Mouse (Mus musculus) layer of hippocampus, postnatal 25 days (tissue): ENCODE data around the gene Gm49721. TPM values are rescaled to one million over a fixed set of nuclear protein-coding genes. Genes with fewer than 3 reads are reported as not detected.
"Not testable (repeated sequence)": the region's sequence is repeated elsewhere in the genome, so short reads cannot be mapped to it uniquely, and the experiment has no call there.

Experiments used
- DNase-seq, 2 experiments: peaks; one replicate each; pipeline ENCODE4 v3.0.0; 2022; ENCODE audit warnings: mixed read lengths in 2 of 2, low spot score in 1 of 2; ENCODE audit errors: extremely low spot score in 1 of 2
- total RNA-seq, 2 experiments: library from RNA; stranded (reverse); gene quantifications; 2 replicates each; pipeline ENCODE4 v1.2.3; 2021

Gene Gm49721
- total RNA-seq, 2 experiments from 2014 or later, result not detected

DNA sequence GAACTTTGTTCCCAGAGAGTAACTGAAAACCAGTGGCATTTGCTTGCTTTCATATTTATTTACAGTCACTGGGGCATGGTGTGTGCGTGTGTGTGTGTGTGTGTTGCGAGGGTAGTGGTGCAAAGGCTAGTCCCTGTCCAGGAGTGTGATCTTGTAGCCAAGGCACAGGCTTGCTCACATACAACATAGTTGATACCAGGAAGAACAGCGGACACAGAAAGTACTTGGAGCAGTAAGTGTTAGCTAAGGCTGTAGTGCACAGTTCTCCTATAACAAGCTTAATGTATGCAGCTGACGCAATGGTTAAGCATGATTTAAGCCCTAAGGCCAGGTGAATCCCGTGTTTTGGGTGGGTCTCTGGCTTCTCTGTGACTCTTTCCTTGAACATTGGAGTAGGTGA, 676 bp downstream of the Gm49721 start:
- not testable (repeated sequence) for DNase-seq

DNA sequence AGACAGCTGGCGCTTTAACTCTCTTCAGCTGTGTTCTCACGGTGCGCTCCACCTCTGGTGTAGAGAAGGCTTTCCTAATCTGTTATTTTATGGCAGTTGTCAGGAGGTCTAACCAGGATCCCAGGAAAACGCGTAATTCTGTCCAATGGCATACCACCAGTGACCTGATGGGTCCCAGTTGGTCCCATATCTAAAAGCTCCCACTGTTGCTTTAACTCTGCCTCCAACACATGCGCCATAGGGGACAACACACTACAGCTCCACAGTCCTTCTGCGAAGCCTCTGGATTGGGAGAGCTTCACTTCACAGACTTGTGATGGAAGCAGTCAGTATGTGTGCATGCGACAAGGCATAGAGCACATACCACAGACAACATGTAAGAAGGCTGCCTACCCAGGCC, 1.4 kb downstream of the Gm49721 start:
- not testable (repeated sequence) for DNase-seq

DNA sequence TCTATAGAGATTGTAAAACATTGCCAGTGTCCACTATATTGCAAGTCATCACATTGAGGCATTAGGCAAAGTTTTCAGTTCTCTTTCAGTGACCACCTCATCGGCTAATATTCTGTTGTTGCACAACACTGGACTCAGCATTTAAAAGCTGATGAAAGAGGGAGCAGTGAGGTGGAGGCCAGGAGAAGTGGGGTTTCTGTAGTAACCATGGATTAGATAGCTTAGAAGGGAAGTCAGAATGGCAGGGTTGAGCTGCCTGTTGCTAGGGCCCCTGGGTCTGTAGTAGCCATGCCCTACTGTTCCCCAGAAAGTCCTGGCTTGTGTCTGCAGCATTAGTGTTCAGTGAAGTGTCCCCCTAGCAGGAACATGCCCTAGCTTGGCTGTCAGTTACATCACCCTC, 7.4 kb downstream of the Gm49721 start:
- DNase-seq, result not testable (repeated sequence)

DNA sequence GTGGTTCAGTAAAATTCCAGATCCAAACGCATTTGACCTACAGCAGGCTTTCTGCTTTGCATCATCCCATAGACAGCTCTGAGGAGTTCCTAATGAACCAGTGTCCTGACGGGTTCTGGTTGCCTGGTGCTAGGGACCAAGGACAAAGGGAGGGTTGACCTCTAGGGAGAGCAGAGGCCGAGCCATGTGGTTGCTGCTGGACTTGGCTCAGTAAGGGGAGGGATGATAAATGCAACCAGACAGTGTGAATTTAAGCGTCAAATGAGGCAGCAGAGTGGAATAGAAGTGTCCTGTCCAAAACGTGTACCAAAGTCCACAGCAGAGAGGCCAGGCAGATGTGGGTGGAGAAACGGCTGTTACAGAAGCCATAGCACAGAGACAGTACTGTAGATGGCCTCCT, 16.8 kb downstream of the Gm49721 start:
- DNase-seq, result not testable (repeated sequence)

DNA sequence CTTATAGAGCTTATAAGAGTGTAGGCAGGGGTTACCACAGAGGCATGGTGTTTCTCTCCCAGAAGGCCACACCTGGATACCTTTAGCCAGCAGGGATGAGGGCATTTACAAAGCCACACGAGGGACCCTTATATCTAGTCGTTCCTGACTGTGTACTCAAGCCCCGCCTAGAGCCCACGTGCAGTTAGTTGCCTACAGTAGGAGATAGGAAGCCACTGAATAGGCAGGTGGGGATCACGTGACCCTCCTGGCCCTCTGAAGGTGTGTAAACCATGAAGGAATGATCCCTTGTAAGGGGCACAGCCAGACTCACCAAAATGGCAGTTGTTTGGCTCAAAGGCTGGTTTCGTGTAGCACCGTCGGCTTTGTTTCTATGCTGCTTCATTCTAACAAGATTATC, 18.1 kb downstream of the Gm49721 start:
- DNase-seq, result not testable (repeated sequence)

DNA sequence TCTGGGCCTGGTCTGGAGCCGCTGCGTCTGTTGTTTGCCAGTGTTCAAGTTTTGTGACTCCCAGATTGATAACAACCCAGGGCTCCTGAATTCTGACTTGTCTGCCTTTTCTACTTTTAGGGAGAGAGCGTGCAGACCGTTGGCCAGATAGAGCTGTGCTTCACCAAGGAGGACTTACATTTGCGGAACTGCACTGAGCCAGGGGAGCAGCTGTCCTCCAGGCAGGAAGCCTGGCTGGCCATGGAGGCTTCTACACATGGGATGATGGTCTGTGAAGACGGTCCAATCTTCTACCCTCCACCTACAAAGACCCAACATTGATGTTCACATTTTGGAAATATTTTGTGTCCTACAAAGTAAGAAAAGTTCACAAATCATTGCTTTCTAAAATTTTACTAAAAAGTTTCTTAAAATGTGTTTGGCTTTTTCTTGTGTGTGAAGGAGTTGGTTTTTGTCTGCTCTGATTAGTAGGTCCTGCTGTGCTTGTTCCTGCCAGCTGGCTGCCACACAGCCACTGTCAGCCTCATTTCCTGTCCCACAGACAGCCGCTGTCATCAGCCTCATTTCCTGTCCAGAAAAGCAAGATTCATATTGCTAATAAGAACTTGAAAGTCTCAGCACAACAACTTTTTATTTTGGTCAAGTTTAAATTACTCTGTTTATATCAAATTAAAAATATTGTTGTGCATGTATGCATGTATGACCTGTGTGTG, 19.2 kb downstream of the Gm49721 start:
- DNase-seq, result not testable (repeated sequence)

DNA sequence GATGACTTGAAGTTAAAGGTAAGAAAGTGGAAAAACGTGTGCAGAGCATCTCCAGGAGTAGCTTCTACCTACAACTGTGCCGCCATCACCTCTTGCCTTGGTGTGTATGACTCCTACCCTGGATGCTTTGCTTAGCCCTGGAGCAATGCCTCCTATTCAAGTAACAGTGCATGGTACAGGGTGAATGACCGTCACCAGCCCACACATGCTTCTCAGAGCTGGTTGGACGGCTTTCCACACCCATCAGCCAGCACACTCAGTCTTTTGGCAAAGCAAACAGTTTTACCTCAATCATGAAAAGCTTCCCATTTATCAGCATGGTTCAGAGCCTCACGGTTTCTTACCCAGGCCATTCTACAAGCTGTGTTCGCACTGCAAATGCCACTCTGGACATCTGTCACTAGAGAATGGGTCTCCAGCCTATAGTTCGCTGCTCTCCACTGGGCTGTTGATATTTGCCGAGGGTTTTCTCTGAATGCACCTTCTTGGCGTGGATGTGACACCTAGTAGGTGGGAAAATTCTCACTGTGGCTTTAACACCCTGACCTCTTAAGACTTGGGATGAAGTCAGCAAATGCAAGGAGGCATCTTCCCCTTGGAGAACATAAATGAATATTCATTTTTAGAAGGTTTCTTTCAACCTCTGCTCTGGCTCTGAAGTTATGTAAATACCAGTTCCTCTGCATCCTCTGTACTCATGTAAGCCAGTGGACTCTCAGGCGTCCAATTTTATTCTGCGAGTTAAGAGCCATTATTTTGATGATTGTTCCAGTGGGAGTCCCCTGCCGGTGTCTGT, 23.3 kb downstream of the Gm49721 start:
- not testable (repeated sequence) for DNase-seq

DNA sequence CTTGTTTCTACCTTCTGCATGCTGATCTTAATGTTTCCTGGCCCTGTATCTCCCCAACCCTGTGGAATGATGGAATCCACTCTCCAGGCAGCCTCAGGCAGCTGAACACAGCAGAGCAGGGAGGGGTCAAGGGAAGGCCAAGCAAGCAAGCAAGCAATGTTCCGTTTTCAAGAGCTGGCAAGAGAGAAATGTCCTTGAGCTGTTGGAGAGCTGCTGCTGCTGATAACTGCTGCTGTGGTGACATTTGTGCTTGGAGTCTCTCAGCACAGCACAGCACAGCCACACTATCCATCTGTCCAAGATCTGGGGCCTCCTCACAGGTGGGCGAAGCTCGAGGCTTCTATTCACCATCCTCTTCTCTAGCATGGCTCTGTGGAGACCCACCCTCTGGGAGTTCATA, 24.7 kb downstream of the Gm49721 start:
- DNase-seq, result not testable (repeated sequence)

DNA sequence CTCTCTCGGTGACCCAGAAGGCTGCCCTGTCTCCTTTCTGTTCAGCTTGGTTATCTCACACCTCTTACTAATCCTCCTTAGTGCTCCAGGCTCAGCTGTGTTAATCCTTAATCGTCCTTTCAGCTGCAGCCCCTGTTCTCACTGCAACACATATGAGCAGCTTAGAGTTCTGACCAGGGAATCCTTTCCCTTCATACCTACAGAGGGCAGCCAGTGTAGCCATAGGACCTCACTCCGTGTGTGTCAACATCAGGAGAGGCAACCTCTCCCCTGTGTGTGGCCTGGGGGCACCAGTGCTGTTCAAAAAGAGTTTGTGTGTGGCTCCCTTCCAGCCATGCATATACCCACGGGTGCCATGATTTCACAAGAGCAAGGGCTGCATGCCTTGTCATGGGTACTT, 26.9 kb downstream of the Gm49721 start:
- not testable (repeated sequence) for DNase-seq

DNA sequence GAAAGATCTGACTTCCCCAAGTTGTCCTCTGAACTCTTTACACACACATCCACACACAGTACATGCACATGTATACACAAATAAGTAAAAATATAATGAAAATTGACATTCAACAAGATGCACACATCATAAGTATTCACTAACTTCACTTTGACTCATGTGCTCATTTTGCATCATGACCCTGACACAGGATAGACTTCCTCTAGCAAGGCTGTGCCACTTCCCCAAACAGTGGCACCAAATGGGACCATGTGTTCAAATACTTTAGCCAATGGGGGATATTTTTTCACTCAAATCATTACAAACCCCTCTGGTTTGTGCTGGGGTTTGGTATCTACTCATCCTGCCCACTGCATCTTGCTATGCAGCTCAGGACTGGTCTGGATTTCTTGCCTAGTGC, 30.2 kb downstream of the Gm49721 start:
- not testable (repeated sequence) for DNase-seq

DNA sequence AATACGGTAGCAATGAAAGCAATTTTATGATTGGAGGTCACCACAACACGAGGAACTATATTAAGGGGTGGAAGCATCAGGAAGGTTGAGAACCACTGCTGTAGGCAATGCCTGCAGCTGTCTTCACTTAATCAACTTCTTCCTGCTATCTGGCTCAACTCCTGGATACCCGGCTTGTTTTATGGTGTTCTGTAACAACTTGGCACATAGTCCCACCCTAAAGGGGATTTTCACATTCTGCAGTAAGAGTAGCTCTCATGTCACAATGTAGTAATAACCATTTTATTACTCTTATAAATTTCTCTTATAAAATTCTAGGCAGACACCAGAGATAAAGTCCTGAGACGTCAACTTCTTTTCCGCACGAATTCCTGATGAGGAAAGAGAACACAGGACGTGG, 30.7 kb downstream of the Gm49721 start:
- not testable (repeated sequence) for DNase-seq

DNA sequence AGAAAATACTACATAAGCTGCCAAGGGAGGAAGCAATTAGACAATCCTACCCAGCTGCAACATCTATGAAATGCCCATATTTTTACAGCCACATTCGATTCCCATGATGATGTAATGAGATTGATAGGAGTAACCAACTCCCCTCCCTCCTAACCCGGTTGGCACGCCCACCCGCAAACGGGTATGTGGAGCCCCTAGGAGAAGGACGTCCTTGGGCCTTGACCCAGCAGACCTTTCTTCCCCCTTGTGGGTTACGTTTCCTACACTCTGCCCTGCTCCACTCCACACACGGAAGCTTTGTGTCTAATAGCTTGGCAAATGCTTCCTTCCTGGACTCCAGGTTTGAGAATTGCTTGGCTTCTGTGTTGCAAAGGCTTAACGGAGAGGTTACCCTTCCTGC, 31.2 kb downstream of the Gm49721 start:
- DNase-seq, result not testable (repeated sequence)

DNA sequence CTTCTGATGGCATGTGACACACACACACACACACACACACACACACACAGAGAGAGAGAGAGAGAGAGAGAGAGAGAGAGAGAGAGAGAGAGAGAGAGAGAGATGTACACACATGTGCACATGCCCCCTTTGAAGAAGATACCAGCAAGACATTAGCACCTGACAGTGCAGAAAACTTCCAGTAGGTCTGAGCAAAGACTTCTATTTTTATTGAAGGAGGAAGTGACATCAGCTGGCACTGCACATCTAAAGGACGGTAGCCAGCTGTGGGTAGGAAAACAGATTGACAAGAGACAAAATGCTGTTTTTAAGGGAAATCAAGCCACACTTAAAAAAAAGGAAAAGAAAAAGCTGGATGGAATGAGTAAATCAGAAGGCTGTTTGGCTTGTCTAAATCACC, 35.5 kb downstream of the Gm49721 start:
- DNase-seq, result not testable (repeated sequence)

DNA sequence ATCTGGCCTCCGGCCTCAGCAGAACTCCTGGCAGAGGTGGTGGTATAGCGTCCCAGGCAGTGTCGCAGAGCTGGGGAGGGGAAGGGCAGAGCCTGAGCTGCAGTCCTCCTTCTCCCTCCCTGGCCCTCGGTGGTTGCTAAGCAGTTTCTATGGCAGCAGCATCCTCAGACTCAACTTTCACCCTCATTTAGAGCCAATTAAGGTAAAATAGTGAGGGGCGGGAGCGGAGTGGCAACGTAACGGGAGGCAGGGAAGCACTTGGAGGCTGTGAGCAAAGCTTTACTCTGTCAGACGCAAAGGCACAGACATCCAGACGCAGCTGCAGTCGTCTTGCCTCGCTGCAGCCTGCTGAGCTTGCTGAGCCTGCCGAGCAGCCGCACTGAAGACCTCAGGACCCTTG, 46.6 kb downstream of the Gm49721 start, which contains the start of gene Gm1604a:
TSS of gene Gm1604a (plus strand) at position 312 of the 400 bp plus-strand sequence.
- DNase-seq, result not testable (repeated sequence)

DNA sequence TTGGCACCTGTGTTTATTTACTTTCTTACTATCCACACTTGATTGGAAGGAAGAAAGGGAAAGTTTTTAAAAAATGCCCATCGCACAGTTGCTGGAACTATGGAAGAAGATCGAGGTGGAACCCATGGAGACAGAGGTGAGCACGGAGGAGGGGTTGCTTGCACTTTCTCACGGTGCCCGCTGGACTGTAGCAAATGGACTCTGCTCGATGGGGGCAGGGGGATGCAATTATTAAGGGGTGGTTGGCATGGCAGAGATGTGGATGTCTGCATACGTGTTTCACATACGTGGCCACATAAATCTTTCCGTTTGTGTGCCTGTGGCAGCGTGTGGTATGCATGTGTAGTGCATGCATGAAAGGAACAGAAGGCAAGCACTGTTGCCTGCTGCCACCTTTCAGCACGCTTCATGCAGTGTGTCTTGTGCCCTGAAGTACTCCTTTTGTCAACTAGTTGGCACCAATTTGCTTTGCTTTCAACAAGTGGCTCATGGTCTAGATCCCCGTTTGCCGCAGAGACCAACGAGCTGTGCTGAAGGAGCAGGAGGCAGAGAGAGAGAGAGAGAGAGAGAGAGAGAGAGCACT, 47.2 kb downstream of the Gm49721 start:
- DNase-seq, result not testable (repeated sequence)

DNA sequence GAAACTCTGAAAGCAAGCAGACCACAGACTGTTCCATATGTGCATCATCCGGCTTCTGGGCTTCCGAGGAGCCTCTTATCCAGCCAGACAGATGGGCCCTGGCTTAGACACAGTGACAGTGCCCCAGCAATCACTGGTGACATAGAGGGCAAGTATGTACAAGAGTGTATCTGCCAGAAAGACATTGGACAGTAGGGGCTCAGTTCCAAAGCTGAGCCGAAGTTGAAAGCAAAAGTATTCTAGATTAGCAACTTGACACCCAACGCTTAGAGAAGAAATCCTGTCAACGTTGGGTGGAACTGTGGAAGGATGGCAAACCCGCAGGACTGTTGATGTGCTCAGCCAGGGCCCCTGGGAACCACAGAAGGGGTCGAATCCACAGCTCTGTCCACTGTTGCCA, 51.5 kb downstream of the Gm49721 start:
- DNase-seq, result not testable (repeated sequence)

DNA sequence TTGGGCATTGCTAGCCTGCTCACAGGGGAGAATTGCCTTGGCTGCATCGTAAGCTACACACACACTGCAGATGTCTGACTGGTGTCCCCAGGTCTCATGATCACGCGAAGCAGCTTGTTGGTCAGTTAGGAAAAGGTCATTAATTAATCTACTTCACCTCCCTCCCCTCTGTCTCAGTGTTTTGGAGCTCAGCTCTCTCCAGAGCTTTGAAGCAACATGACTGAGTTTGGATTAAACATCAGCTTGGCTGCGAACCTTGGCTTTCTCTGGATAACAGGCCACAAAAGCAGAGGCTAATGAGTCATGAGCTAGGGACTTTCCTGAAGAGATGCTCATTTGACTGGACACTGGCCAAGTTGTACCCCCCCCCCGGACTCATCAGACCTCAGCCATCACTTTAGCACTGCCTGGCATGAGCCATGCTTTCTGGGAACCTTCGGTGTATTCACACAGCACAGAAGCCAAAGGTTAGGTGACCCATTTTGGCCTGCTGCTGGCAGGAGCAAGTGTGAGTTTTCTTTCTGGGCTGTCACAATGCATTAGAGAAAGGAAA, 52.0 kb downstream of the Gm49721 start:
- not testable (repeated sequence) for DNase-seq

DNA sequence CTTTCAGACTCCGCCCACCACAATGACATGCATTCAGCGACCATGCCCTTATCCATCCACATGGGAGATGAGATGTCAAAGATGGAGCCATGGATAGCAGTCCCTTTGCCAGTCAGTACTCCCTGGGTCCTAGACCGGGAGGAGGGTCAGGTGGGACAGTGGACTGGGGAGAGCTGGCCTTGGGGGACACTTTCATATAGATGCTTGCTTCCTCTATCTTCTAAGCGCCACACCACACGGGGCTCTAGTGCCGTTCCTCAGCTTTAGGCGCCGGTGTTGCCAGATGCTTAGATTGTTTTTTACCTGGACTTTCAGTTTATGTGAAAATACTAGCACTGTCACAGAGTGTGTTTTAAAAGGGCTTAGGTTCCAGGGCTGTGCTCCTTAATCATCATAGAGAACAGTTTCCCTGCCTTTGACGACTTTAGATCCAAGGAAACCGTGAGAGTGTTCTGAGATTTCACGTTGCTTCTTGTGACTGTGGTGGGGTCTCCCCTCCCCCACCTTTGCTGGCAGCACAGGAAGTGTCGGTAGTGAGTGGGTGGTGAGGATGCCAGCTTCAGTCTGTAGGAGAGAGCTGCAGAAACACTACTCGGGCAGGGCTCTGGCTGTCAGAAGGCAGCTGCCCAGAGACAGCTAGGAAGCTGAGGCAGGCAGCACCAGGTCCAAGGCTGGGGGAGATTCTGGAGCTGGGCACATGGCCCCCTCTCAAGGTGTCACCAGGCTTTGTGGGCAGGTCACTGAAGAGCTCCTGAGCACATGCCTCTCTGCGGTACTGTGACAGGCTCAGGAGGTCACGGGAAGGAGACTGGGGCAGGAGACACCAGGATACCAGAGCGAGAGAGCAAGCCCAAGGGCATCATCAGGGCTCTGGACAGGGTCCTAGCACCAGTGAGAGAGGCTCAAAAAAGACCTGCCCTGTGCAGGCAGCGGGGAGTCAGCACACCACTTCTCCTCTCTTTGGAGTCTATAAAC, 54.8 kb downstream of the Gm49721 start:
- not testable (repeated sequence) for DNase-seq

DNA sequence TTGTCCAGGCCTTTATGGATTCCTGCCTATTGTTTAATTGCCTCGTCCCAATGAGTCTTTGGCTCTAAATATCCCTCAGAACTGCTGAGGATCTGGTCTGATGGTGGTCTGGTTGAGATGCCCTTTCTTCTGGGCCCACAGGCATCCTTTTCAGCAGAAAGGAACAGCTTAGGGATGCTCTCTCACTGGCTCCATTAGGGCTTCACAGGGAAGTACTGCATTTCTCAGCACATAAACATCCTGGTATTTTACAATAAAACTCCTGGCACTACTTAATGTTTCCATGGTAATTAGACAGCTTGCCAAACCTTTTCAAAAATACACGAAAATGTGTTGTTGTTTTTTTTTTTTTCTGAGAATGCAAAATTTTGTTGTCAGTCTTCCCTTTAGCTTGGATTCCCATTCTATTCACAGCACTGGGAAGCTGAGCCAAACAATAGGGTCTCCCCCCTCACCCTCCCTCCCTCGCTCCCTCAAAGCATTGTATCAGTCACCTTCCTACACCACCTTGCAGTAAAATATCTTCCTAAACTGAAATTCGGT, 90.4 kb downstream of the Gm49721 start:
- not testable (repeated sequence) for DNase-seq
